Mouse (Mus musculus): ENCODE results near the gene Cenpu. TPM values are rescaled to one million over a fixed set of nuclear protein-coding genes. Genes with fewer than 3 reads are reported as not detected.

Cenpu gene
- polyA plus RNA-seq, 1 experiment from 2014 or later: 19.8 TPM

DNA sequence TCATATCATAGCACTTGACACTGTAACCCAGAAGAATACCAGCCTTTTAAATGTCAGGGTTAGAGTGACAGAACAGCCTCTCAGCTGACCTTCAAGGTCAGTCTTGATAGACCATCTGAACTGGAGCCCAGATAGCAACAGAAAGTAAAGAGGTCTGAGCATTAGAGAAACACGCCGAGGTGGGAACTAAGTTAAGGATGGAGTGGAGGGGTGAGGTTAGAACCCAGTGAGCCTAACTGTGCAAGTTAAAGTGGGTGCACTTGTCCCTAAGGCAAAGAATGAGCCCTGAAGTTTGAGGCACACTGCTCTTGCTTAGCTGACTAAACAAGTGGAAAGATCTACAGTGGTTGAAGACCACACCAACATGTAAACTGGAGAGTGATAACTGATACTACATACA is 46.3 kb downstream of the Cenpu start:
- no peak overlapping the region for H3K9ac ChIP-seq (ENCODE audit: low read length)
- no peaks in the 10 kb centered on the region for H3K9me3 ChIP-seq (ENCODE audit: control insufficient read depth, low read length)
- no peaks in the 10 kb centered on the region for H3K4me1 ChIP-seq (replicated peaks; ENCODE audit: control insufficient read depth, insufficient read depth, low read length)
- peaks cover 16% of the 10 kb centered on the region for H3K36me3 ChIP-seq (ENCODE audit: control insufficient read depth, insufficient read depth, low read length)
- ATAC-seq (replicated peaks; ENCODE audit: low FRiP score, low TSS enrichment, low read depth): no peak
- no peak overlapping the region for H3K27ac ChIP-seq (ENCODE audit: low read depth)
- DNase-seq (ENCODE audit: low spot score): no peak
- no peaks in the 10 kb centered on the region for H3K27me3 ChIP-seq (replicated peaks; ENCODE audit: control insufficient read depth, insufficient read depth, low read length)
- 87% methylated on average over 2 of the region's 2 CpGs for WGBS
- H3K4me2 ChIP-seq (ENCODE audit: low read length): no peak overlapping the region
- H3K4me3 ChIP-seq (ENCODE audit: low read depth, low read length): no peak overlapping the region

GRCm38 (mm10) chr8:46598753-46599152 is 46.9 kb downstream of the Cenpu start:
- Histone ChIP-seq H3K27me3 (replicated peaks; ENCODE audit: control insufficient read depth, insufficient read depth, low read length) (no peaks in the 10 kb centered on the region), H3K9ac (ENCODE audit: low read length) (no peak overlapping the region), H3K9me3 (ENCODE audit: control insufficient read depth, low read length) (no peaks in the 10 kb centered on the region), H3K4me3 (ENCODE audit: low read depth, low read length) (no peak overlapping the region), H3K4me2 (ENCODE audit: low read length) (no peak overlapping the region), H3K4me1 (replicated peaks; ENCODE audit: control insufficient read depth, insufficient read depth, low read length) (no peaks in the 10 kb centered on the region), H3K36me3 (ENCODE audit: control insufficient read depth, insufficient read depth, low read length) (peaks cover 16% of the 10 kb centered on the region), H3K27ac (ENCODE audit: low read depth) (no peak overlapping the region)
- DNase-seq (ENCODE audit: low spot score): no peak
- no peak for ATAC-seq (replicated peaks; ENCODE audit: low FRiP score, low TSS enrichment, low read depth)
- 92% methylated on average over 5 of the region's 5 CpGs for WGBS

- 84% methylated on average over 7 of the region's 7 CpGs for WGBS
- H3K4me3 ChIP-seq (ENCODE audit: low read depth, low read length): no peak overlapping the region
- H3K36me3 ChIP-seq (ENCODE audit: control insufficient read depth, insufficient read depth, low read length): peaks cover 16% of the 10 kb centered on the region
- no peaks in the 10 kb centered on the region for H3K4me1 ChIP-seq (replicated peaks; ENCODE audit: control insufficient read depth, insufficient read depth, low read length)
- no peaks in the 10 kb centered on the region for H3K27me3 ChIP-seq (replicated peaks; ENCODE audit: control insufficient read depth, insufficient read depth, low read length)
- no peak overlapping the region for H3K9ac ChIP-seq (ENCODE audit: low read length)
- no peak overlapping the region for H3K4me2 ChIP-seq (ENCODE audit: low read length)
- no peak for ATAC-seq (replicated peaks; ENCODE audit: low FRiP score, low TSS enrichment, low read depth)
- no peaks in the 10 kb centered on the region for H3K9me3 ChIP-seq (ENCODE audit: control insufficient read depth, low read length)
- DNase-seq (ENCODE audit: low spot score): no peak
- no peak overlapping the region for H3K27ac ChIP-seq (ENCODE audit: low read depth)
These were observed 47.6 kb downstream of the Cenpu start for GRCm38 (mm10) chr8:46599314-46599904.

- WGBS: 56% methylated on average over 10 of the region's 10 CpGs
- H3K27me3 ChIP-seq (replicated peaks; ENCODE audit: control insufficient read depth, insufficient read depth, low read length): no peaks in the 10 kb centered on the region
- H3K4me1 ChIP-seq (replicated peaks; ENCODE audit: control insufficient read depth, insufficient read depth, low read length): no peaks in the 10 kb centered on the region
- H3K4me3 ChIP-seq (ENCODE audit: low read depth, low read length): no peak overlapping the region
- ATAC-seq (replicated peaks; ENCODE audit: low FRiP score, low TSS enrichment, low read depth) (no peak), DNase-seq (ENCODE audit: low spot score) (no peak)
- no peak overlapping the region for H3K27ac ChIP-seq (ENCODE audit: low read depth)
- no peak overlapping the region for H3K9ac ChIP-seq (ENCODE audit: low read length)
- peaks cover 30% of the 10 kb centered on the region for H3K36me3 ChIP-seq (ENCODE audit: control insufficient read depth, insufficient read depth, low read length)
- H3K9me3 ChIP-seq (ENCODE audit: control insufficient read depth, low read length): no peaks in the 10 kb centered on the region
- no peak overlapping the region for H3K4me2 ChIP-seq (ENCODE audit: low read length)
These were observed 49.3 kb downstream of the Cenpu start for GRCm38 (mm10) chr8:46600959-46601707.

DNA sequence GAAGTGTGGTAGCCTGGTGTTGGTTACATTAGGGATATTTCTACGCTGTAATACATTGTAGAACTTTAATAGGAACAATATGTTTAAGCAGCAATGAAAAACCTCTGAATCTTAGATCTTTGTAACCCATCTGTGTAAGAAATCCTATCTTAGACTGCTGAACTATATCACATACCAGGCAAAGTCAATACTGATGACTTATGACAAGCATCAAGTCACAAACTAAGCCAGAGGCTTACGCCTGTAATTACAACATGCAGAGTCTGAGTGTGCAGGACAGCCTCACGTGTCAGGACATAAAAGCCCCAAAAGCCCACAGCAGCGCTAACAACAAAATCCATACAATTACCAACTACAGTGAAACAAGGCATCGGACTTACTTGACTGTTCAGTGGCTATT is 51.8 kb downstream of the Cenpu start:
- Histone ChIP-seq H3K9ac (ENCODE audit: low read length) (no peak overlapping the region), H3K4me2 (ENCODE audit: low read length) (no peak overlapping the region), H3K36me3 (ENCODE audit: control insufficient read depth, insufficient read depth, low read length) (peaks cover 25% of the 10 kb centered on the region), H3K4me3 (ENCODE audit: low read depth, low read length) (no peak overlapping the region), H3K27me3 (replicated peaks; ENCODE audit: control insufficient read depth, insufficient read depth, low read length) (no peaks in the 10 kb centered on the region), H3K9me3 (ENCODE audit: control insufficient read depth, low read length) (no peaks in the 10 kb centered on the region), H3K4me1 (replicated peaks; ENCODE audit: control insufficient read depth, insufficient read depth, low read length) (no peaks in the 10 kb centered on the region), H3K27ac (ENCODE audit: low read depth) (no peak overlapping the region)
- 87% methylated on average over 5 of the region's 5 CpGs for WGBS
- DNase-seq (ENCODE audit: low spot score): no peak
- no peak for ATAC-seq (replicated peaks; ENCODE audit: low FRiP score, low TSS enrichment, low read depth)

DNA sequence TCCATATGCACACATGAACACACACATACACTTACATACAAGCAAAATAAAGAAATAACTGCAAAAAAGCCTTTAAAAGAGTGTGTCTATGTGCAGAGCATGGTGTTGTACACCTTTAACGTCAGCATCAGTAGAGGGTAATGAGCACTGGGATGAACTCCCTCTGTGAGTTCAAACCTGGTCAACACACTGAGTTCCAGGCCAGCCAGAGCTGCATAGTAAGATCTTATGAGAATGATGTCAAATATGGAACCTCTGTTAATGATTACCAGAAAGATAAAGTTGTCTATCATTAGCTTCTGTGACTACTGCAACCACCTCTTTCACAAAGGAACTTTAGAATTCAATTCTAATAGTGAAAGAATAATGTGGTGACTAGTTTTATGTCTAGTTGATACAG is 55.1 kb downstream of the Cenpu start:
- Histone ChIP-seq H3K36me3 (ENCODE audit: control insufficient read depth, insufficient read depth, low read length) (peaks cover 29% of the 10 kb centered on the region), H3K9ac (ENCODE audit: low read length) (no peak overlapping the region), H3K27me3 (replicated peaks; ENCODE audit: control insufficient read depth, insufficient read depth, low read length) (no peaks in the 10 kb centered on the region), H3K27ac (ENCODE audit: low read depth) (no peak overlapping the region), H3K4me2 (ENCODE audit: low read length) (no peak overlapping the region), H3K9me3 (ENCODE audit: control insufficient read depth, low read length) (no peaks in the 10 kb centered on the region), H3K4me1 (replicated peaks; ENCODE audit: control insufficient read depth, insufficient read depth, low read length) (no peaks in the 10 kb centered on the region; the same call in 1 of the 2 replicates), H3K4me3 (ENCODE audit: low read depth, low read length) (no peak overlapping the region)
- DNase-seq (ENCODE audit: low spot score) (no peak), ATAC-seq (replicated peaks; ENCODE audit: low FRiP score, low TSS enrichment, low read depth) (no peak)
- 62% methylated on average over 1 of the region's 1 CpGs for WGBS

- DNase-seq (ENCODE audit: low spot score): no peak
- Histone ChIP-seq H3K36me3 (ENCODE audit: control insufficient read depth, insufficient read depth, low read length) (peaks cover 11% of the 10 kb centered on the region), H3K4me2 (ENCODE audit: low read length) (no peak overlapping the region), H3K4me3 (ENCODE audit: low read depth, low read length) (no peak overlapping the region), H3K27me3 (replicated peaks; ENCODE audit: control insufficient read depth, insufficient read depth, low read length) (no peaks in the 10 kb centered on the region), H3K9ac (ENCODE audit: low read length) (no peak overlapping the region), H3K4me1 (replicated peaks; ENCODE audit: control insufficient read depth, insufficient read depth, low read length) (peaks cover 6% of the 10 kb centered on the region; the same call in 1 of the 2 replicates), H3K9me3 (ENCODE audit: control insufficient read depth, low read length) (no peaks in the 10 kb centered on the region), H3K27ac (ENCODE audit: low read depth) (no peak overlapping the region)
- WGBS: 76% methylated on average over 8 of the region's 8 CpGs
- ATAC-seq (replicated peaks; ENCODE audit: low FRiP score, low TSS enrichment, low read depth): no peak
These were observed 59.7 kb downstream of the Cenpu start for GRCm38 (mm10) chr8:46611557-46611956.

GRCm38 (mm10) chr8:46612913-46613312 is 61.1 kb downstream of the Cenpu start:
- DNase-seq (ENCODE audit: low spot score): no peak

DNA sequence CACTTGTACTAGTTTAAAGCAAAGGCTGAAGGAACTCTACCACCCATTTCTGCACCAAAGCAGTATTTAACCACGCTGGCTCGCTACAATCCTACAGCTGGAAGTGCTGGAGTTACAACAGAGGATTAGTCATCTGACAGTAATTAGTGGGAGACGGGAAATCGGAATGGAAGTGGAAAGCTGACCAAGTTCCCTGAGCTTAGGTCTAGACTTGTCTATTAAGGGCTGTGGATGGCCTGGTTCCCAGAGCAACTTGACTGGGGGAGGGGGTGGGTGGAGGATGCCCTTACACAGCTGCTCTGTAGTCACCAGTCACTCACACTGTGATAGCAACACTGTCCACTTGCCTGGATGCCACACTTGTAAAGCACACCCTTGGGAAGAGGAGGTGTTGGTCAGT is 61.5 kb downstream of the Cenpu start:
- Histone ChIP-seq H3K27me3 (replicated peaks; ENCODE audit: control insufficient read depth, insufficient read depth, low read length) (no peaks in the 10 kb centered on the region), H3K4me1 (replicated peaks; ENCODE audit: control insufficient read depth, insufficient read depth, low read length) (peaks cover 6% of the 10 kb centered on the region; the same call in 1 of the 2 replicates), H3K4me2 (ENCODE audit: low read length) (no peak overlapping the region), H3K27ac (ENCODE audit: low read depth) (no peak overlapping the region), H3K36me3 (ENCODE audit: control insufficient read depth, insufficient read depth, low read length) (peaks cover 11% of the 10 kb centered on the region), H3K4me3 (ENCODE audit: low read depth, low read length) (no peak overlapping the region), H3K9me3 (ENCODE audit: control insufficient read depth, low read length) (no peaks in the 10 kb centered on the region), H3K9ac (ENCODE audit: low read length) (no peak overlapping the region)
- 58% methylated on average over 4 of the region's 4 CpGs for WGBS
- no peak for DNase-seq (ENCODE audit: low spot score)
- no peak for ATAC-seq (replicated peaks; ENCODE audit: low FRiP score, low TSS enrichment, low read depth)

More at GRCm38 (mm10) chr8:46612913-46613312, 61.1 kb downstream of the Cenpu start:
- Histone ChIP-seq H3K4me1 (replicated peaks; ENCODE audit: control insufficient read depth, insufficient read depth, low read length) (peaks cover 6% of the 10 kb centered on the region; the same call in 1 of the 2 replicates), H3K4me3 (ENCODE audit: low read depth, low read length) (no peak overlapping the region), H3K27ac (ENCODE audit: low read depth) (no peak overlapping the region), H3K36me3 (ENCODE audit: control insufficient read depth, insufficient read depth, low read length) (peaks cover 11% of the 10 kb centered on the region), H3K9ac (ENCODE audit: low read length) (no peak overlapping the region), H3K4me2 (ENCODE audit: low read length) (no peak overlapping the region), H3K9me3 (ENCODE audit: control insufficient read depth, low read length) (no peaks in the 10 kb centered on the region), H3K27me3 (replicated peaks; ENCODE audit: control insufficient read depth, insufficient read depth, low read length) (no peaks in the 10 kb centered on the region)
- ATAC-seq (replicated peaks; ENCODE audit: low FRiP score, low TSS enrichment, low read depth): no peak
- 73% methylated on average over 4 of the region's 4 CpGs for WGBS
